Mouse (Mus musculus) lung, embryonic 14.5 days (tissue): ENCODE measurements at regions not wholly inside any gene's neighbourhood (a gene's known extent, or its start where the extent isn't known, plus 50 kb on each side); places are given as distances from the start of the nearest gene placed in this dataset.
"Not testable (repeated sequence)": the region's sequence is repeated elsewhere in the genome, so short reads cannot be mapped to it uniquely, and the experiment has no call there.

Experiments used
- ATAC-seq: fragments of 200-750 bp; cut with Nextera tagmentation; 2 replicates; pipeline ENCODE4 v1.8.0; 2017; ENCODE audit warnings: mild to moderate bottlenecking, moderate TSS enrichment, moderate library complexity; ENCODE audit not compliant: insufficient read depth
- DNase-seq: peaks from one replicate; pipeline ENCODE4 v3.0.0-alpha.2; 2015
- H3K27ac ChIP-seq: fragments of 300-500 bp; sonication (generic); 2 replicates; pipeline ENCODE4 v1.5.1; 2014; ENCODE audit warnings: low read depth, mild to moderate bottlenecking, moderate library complexity
- H3K27me3 ChIP-seq: fragments of 300-500 bp; sonication (generic); 2 replicates; pipeline ENCODE4 v1.6.1; 2014; ENCODE audit warnings: low read length, control low read depth; ENCODE audit not compliant: insufficient read depth
- H3K36me3 ChIP-seq: fragments of 300-500 bp; sonication (generic); 2 replicates; pipeline ENCODE4 v1.6.1; 2014; ENCODE audit warnings: control low read depth; ENCODE audit not compliant: insufficient read depth
- H3K4me1 ChIP-seq: fragments of 300-500 bp; sonication (generic); 2 replicates; pipeline ENCODE4 v1.6.1; 2014; ENCODE audit warnings: antibody characterized with exemption, control low read depth; ENCODE audit not compliant: insufficient read depth
- H3K4me2 ChIP-seq: fragments of 300-500 bp; sonication (generic); 2 replicates; pipeline ENCODE4 v1.6.1; 2014; ENCODE audit warnings: mild to moderate bottlenecking
- H3K4me3 ChIP-seq: fragments of 300-500 bp; sonication (generic); 2 replicates; pipeline ENCODE4 v1.5.1; 2014; ENCODE audit warnings: low read depth, low read length
- H3K9ac ChIP-seq: fragments of 300-500 bp; sonication (generic); 2 replicates; pipeline ENCODE4 v1.6.1; 2014
- H3K9me3 ChIP-seq: fragments of 300-500 bp; sonication (generic); 2 replicates; pipeline ENCODE4 v1.6.1; 2016; ENCODE audit warnings: low read depth, low read length, control low read depth
- CTCF ChIP-seq: IDR thresholded peaks from 2 replicates; pipeline ENCODE4 v1.5.1; 2016; ENCODE audit warnings: antibody characterized with exemption, low read depth
- whole genome bisulfite sequencing: fragments of 180-500 bp; shearing (Covaris S2); extraction: QIAGEN DNeasy Blood & Tissue Kit; methylation state at CpG from one replicate; pipeline ENCODE4 v1.1.7; 2014; 5-methylcytosine and 5-hydroxymethylcytosine counted together

- no peak for TF ChIP-seq CTCF
- no peaks in the 10 kb centered on the region for H3K9me3 ChIP-seq
- no peaks in the 10 kb centered on the region for H3K36me3 ChIP-seq
- DNase-seq = no peak
- WGBS = 87% methylated on average over 4 of the region's 4 CpGs
- no peak overlapping the region for H3K4me2 ChIP-seq
- no peaks in the 10 kb centered on the region for H3K27me3 ChIP-seq
- H3K4me1 ChIP-seq = peaks cover 4% of the 10 kb centered on the region
- no peak overlapping the region for H3K4me3 ChIP-seq
- H3K27ac ChIP-seq = no peak overlapping the region
- H3K9ac ChIP-seq = no peak overlapping the region
- no peak for ATAC-seq
These were observed 197.7 kb upstream of the Ccdc54 start for GRCm38 (mm10) chr16:50788702-50789101.

GRCm38 (mm10) chr16:50786199-50786598 lies 195.2 kb upstream of the Ccdc54 start:
- H3K4me3 ChIP-seq = no peak overlapping the region
- ATAC-seq = no peak
- H3K27ac ChIP-seq = no peak overlapping the region
- H3K4me2 ChIP-seq = no peak overlapping the region
- H3K36me3 ChIP-seq = no peaks in the 10 kb centered on the region
- WGBS = 47% methylated on average over 3 of the region's 3 CpGs
- no peak for TF ChIP-seq CTCF
- peaks cover 4% of the 10 kb centered on the region for H3K4me1 ChIP-seq
- no peaks in the 10 kb centered on the region for H3K27me3 ChIP-seq
- H3K9ac ChIP-seq = no peak overlapping the region
- no peaks in the 10 kb centered on the region for H3K9me3 ChIP-seq
- no peak for DNase-seq

DNA sequence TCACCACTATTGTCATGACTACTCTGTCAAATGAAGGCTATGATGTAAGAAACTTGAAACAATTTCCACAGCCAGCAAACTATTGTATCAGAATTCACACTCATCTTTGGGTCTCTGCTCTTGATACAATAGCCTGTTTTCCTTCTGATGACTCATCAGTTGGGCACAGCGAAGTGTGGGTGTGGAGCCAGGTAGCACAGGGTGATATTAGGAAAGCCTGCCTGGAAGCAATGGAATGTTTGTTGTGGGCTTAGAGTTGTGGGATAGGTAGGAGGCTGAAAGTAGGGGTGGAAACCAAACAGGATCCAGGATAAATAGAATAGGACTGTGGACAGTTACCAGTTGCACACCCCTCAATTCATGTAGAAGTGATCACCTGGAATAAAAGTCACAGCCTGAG lies 194.4 kb upstream of the Ccdc54 start:
- WGBS = 82% methylated on average over 1 of the region's 1 CpGs
- Histone ChIP-seq H3K9ac (no peak overlapping the region), H3K27me3 (no peaks in the 10 kb centered on the region), H3K4me3 (no peak overlapping the region), H3K4me1 (peaks cover 4% of the 10 kb centered on the region), H3K27ac (no peak overlapping the region), H3K4me2 (no peak overlapping the region), H3K9me3 (no peaks in the 10 kb centered on the region), H3K36me3 (no peaks in the 10 kb centered on the region)
- ATAC-seq = peak; percentile 50; the same call in 1 of the 2 replicates
- DNase-seq = no peak
- no peak for TF ChIP-seq CTCF

GRCm38 (mm10) chr16:50784651-50785228 lies 193.8 kb upstream of the Ccdc54 start:
- Histone ChIP-seq H3K4me3 (no peak overlapping the region), H3K27ac (no peak overlapping the region), H3K4me1 (peaks cover 4% of the 10 kb centered on the region), H3K27me3 (no peaks in the 10 kb centered on the region), H3K4me2 (no peak overlapping the region), H3K9ac (no peak overlapping the region), H3K9me3 (no peaks in the 10 kb centered on the region), H3K36me3 (no peaks in the 10 kb centered on the region)
- TF ChIP-seq CTCF = no peak
- WGBS = 79% methylated on average over 3 of the region's 3 CpGs
- ATAC-seq = peak; percentile 48
- peak; percentile 30 for DNase-seq

GRCm38 (mm10) chr16:50783784-50784650 lies 193.1 kb upstream of the Ccdc54 start:
- ATAC-seq = peak; percentile 32; the same call in 1 of the 2 replicates

GRCm38 (mm10) chr16:50783240-50783639 lies 192.3 kb upstream of the Ccdc54 start:
- H3K27me3 ChIP-seq = no peaks in the 10 kb centered on the region
- H3K36me3 ChIP-seq = no peaks in the 10 kb centered on the region
- 14% methylated on average over 6 of the region's 6 CpGs for WGBS
- no peak overlapping the region for H3K4me3 ChIP-seq
- no peak overlapping the region for H3K27ac ChIP-seq
- H3K4me1 ChIP-seq = peaks cover 11% of the 10 kb centered on the region
- DNase-seq (no peak), ATAC-seq (no peak)
- no peak overlapping the region for H3K9ac ChIP-seq
- no peak overlapping the region for H3K4me2 ChIP-seq
- no peaks in the 10 kb centered on the region for H3K9me3 ChIP-seq
- TF ChIP-seq CTCF = no peak

More at GRCm38 (mm10) chr16:50783784-50784650, 193.1 kb upstream of the Ccdc54 start:
- TF ChIP-seq CTCF = no peak
- H3K4me2 ChIP-seq = no peak overlapping the region
- no peaks in the 10 kb centered on the region for H3K9me3 ChIP-seq
- no peak overlapping the region for H3K4me3 ChIP-seq
- H3K27ac ChIP-seq = no peak overlapping the region
- 33% methylated on average over 20 of the region's 20 CpGs for WGBS
- no peaks in the 10 kb centered on the region for H3K36me3 ChIP-seq
- no peaks in the 10 kb centered on the region for H3K27me3 ChIP-seq
- peaks cover 8% of the 10 kb centered on the region for H3K4me1 ChIP-seq
- peak; percentile 26 for DNase-seq
- H3K9ac ChIP-seq = no peak overlapping the region

- no peak overlapping the region for H3K27ac ChIP-seq
- H3K9ac ChIP-seq = no peak overlapping the region
- H3K36me3 ChIP-seq = no peaks in the 10 kb centered on the region
- peak overlapping the region; percentile 16; the same call in 1 of the 2 replicates for H3K4me2 ChIP-seq
- WGBS = 7% methylated on average over 6 of the region's 6 CpGs
- ATAC-seq (peak; percentile 68; the same call in 1 of the 2 replicates), DNase-seq (peak; percentile 40)
- TF ChIP-seq CTCF = no peak
- no peaks in the 10 kb centered on the region for H3K27me3 ChIP-seq
- no peak overlapping the region for H3K4me3 ChIP-seq
- no peaks in the 10 kb centered on the region for H3K9me3 ChIP-seq
- peaks cover 7% of the 10 kb centered on the region for H3K4me1 ChIP-seq
These were observed 188.3 kb upstream of the Ccdc54 start for GRCm38 (mm10) chr16:50779030-50779784.

GRCm38 (mm10) chr16:50774699-50775098 lies 183.7 kb upstream of the Ccdc54 start:
- not testable (repeated sequence) for H3K4me2 ChIP-seq, ATAC-seq, H3K27me3 ChIP-seq, H3K9me3 ChIP-seq, H3K27ac ChIP-seq, DNase-seq, H3K4me3 ChIP-seq, H3K9ac ChIP-seq, H3K36me3 ChIP-seq, H3K4me1 ChIP-seq
- 93% methylated on average over 12 of the region's 12 CpGs for WGBS
